Mouse (Mus musculus): ENCODE data around the gene Sun3.
A peak's percentile ranks its signal among the peaks of the same experiment; 100 is the strongest.

Sun3 gene

DNA sequence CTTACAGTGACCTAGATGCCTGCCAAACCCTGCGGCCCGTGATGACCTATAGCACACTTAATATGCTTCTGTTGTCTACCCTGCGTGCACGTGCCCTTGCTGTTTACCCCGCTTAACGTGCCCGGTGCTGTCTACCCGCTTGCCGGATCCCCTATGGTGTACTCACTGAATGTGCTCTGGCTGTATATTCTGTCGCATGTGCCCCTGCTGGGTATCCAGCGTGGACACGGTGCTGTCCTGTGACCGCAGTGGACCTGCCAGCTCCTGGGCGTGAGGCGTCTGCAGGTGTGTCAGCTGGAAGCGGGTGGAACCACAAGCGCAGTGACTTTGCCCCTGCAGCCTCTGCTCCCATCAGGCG, at the start of gene Sun3:
Gene Sun3, minus strand, starts transcription at position 289 of the 358 bp plus-strand sequence.
- peak; percentile 3 to 4 for DNase-seq (ENCODE audit: low spot score in 2 of 2)

DNA sequence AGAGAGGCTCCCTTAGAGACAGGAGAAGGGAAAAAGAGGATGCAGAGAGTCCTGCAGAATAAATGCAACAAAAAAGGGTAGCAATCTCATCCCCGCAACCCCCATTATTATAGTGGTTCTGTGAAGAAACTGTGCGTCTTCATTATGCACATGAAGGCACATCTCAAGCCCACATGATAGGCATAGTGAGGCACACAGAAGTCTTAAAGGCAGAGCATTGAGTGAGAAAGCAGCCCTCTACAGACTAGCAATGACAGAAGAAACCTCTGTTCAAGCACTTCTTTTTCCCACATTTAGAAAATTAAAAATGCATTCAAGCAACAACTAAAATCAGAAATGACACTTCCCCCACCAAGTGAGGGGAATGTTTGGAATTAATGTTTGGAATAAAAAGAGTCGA, 27.7 kb upstream of the Sun3 start:
- DNase-seq (ENCODE audit: low spot score in 2 of 2): no peak

DNA sequence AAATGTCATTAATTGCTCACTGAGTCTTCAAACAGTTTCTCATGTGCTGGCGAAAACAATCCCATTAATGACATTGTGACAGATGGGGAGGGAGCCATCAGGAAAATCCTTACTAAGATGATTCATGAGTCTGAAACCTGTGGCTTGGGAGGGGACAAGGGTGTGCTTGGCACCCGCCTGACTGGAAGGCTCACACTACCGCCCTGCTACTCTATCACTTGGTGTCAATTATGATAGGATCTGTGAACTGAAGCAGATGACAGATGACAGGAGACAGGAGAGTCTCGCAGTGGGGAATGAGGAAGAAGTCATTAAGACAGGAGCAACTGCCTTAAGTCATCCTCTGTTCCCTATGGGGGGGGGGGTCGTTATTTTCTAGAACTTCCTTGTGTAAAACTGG, 11.7 kb upstream of the Sun3 start:
- DNase-seq (ENCODE audit: low spot score in 2 of 2): no peak

DNA sequence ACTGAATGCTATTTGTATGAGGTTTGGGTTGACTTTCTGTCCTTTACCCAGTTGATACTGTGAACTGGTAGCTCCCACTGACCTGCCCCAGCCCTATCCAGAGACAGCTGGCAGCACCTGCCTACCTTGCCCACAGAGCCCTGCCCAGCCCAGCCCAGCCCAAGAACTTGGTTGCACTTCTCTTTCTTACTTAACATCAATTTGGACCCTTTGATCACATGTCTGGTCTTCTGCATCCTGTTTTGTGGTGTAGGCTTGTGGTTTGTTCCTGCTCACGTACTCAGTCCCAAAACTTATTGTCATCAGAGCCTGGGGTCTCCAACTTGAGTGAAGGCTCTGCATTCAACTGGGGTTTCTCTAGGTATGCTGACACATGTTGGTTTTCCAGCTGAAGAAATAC, 11.2 kb upstream of the Sun3 start:
- DNase-seq (ENCODE audit: low spot score in 2 of 2): no peak

DNA sequence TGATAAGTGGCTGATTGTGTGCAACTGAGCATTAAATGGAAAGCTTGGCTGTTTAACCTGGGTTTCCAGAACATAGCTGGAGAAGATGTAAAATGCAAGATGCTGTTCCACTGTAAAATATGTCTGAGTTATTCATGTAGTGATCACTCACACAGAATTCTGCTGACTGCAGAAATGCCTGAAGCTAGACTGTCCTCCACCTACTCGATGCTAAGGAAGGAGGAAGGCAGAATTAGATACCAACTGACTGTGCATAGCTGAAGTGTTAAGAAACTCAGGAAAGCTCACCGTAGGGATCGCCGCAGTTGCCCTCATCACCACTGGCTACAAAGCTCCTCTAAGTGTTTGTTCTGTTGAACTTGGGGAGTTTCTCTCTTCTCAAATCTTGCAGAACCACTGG, 8.9 kb upstream of the Sun3 start:
- DNase-seq (ENCODE audit: low spot score in 2 of 2): no peak

- DNase-seq (ENCODE audit: low spot score in 2 of 2): no peak
Measured at GRCm38 (mm10) chr11:9056937-9057336, 8.1 kb upstream of the Sun3 start.

DNA sequence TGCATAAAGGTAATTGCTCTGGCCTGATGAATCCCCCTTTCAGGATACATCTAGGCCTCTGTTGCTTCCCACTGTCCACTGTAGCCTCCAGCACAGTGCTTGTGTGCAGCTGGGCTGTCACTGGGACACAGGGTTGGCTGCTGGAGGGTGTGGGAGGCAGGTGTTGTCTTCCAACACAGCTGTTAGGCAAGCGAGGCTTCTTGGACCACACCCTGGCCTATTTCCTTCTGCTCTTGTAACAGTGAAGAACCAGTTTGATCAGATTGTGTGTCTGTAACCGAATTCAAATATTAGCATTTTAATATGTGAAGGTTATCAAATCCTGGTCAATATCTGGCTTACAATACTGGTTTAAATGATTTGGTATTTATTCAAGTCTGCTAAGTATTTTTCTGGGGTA, 3.1 kb upstream of the Sun3 start:
- DNase-seq (ENCODE audit: low spot score in 2 of 2): no peak

DNA sequence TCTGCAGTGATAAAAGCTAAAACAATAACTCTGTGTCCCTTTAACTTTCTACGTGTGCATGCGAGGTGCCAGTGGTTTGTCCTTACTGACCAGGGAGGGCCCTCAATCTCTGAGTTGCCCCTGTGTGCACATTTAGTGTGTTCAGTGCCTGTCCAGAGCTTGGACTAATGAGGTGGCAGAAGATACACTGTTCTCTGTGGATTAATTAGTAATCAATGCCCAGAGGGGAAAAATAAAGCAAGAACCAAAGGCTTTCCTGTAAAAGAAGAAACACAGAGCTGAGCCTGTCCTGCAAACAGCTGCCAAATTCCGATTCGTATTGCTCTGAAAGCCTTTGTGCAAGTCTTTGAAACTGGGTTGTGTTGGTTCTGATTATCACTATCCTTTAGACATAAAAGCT, 1.4 kb upstream of the Sun3 start:
- no peak for DNase-seq (ENCODE audit: low spot score in 2 of 2)

DNA sequence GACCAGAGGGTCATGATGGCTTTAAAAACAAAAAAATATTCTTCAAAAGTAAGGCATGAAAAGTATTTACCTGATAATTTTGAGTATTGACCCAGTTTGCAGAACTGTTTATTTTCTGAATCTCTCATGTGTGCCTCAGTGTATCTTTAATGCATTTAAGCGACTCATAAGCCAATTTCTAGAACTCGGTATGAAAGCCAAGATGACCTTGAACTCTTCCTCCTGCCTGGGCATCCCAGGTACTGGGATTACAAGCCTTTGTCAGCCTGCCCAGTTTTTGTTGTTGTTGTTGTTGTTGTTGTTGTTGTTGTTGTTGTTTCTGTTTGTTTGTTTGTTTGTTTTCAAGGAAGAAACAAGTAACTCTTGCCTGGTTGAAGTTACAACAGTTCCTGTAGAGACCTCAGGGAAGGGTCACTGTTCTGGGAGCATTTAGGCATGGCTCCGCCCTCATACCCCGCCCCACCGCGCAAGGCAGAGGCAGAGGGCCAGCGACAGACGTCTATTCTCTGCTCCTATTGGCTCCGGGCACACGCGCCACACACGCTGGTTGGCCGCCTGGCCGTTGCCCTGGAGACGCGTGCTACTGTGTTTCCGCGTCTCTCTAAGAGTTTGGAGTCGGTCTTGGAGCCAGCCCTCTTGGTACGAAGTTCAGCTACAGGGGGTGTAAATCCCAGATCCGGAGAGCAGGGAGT, 634 bp downstream of the Sun3 start, which contains the start of gene Gm11992:
Gene Gm11992, plus strand, starts transcription at position 584 of the 692 bp plus-strand sequence.
- DNase-seq (ENCODE audit: low spot score in 2 of 2): peak; percentile 59 to 64

DNA sequence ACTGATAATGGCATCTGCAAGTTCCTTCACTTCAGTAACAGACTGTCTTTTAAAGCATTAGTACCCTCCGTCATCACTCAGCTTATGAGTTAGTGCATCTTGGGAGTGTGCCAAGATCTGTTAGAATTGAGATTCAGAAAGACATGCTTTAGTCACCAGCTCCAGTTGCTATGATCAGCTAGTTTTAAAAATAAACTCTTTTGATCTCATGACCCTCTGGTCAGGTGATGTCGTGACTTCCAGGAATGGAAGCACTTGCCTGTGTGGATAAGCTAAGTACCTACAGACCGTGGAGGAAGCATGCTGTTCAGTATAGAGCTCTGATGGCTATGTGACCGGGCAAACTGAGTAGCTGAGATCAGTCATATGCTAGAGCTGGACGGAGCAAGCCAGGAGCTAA, 1.7 kb downstream of the Sun3 start:
- no peak for DNase-seq (ENCODE audit: low spot score in 2 of 2)

DNA sequence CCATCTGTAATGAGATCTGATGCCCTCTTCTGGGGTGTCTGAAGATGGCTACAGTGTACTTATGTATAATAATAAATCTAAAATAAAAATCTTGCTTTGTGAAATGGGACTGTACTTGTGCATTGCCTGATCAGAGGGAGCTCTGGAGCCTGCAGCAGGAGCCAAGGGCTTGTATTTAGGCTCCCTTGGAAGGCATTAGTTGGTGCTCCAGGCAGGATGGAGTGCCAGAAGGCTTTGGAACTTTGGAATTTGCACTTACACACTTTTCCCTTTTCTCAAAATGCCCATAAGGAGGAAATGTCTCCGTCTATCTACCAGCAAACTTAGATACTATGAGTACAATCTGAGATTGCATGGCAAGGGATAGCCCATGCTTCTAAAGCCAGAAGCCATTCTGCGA, 2.2 kb downstream of the Sun3 start:
- DNase-seq (ENCODE audit: low spot score in 2 of 2): no peak

DNA sequence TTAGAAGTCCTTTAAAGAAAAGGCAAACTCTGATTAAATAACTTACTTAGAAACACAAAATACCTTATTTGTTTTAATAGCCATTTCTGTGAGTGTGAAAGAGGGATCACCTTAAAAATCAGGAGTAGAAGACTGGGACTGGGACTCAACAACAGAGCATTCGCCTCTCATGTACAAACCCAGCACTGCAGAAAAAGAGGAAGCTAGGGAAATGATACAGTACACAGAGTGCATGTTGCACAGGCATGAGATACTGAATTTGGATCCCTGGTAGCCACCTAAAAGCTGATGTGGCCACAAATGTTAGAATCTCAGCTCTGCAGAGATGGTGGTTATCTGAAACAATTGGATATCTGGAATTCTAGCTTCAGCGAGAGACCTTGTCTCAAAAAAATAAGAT, 17.3 kb downstream of the Sun3 start:
- DNase-seq (ENCODE audit: low spot score in 2 of 2): no peak

- no peak for DNase-seq (ENCODE audit: low spot score in 2 of 2)
Measured at GRCm38 (mm10) chr11:9025211-9025610, 23.6 kb downstream of the Sun3 start.

DNA sequence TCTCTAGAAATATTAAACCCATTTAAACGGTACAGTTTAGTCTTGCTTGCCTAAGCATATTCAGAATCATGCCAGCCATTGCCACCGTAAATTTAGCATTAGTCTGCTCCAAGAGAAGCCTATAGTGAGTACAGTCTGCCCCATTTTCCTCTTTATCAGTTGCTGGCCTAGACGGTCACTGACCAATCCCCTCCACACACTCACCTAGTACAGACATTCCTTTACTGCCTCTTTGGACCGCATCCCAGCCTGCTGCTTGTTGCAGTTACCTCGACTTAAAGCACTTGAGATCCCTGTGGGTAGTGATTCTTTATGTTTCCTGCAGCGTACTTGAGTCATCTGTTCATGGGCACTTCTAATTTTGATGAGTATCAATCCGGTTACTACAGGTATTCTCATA, 24.0 kb downstream of the Sun3 start:
- DNase-seq (ENCODE audit: low spot score in 2 of 2): no peak

DNA sequence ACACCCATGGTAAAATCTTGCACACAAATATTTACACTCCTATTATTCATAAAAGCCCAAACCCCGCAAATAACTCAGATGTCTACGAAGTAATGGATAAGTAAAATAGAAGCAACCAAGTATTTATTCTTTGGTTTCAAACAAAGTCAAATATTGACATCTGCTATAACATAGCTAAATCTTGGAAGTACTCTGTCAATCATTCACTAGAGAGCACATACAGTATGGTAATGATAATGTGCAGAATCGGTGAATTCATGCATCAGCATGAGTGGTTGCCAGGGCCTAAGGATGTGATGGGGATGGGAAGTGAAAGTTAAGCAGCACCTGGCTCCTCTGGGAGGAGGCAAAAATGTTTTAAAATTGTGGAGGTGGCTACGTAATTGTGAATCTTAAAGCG, 28.6 kb downstream of the Sun3 start:
- DNase-seq (ENCODE audit: low spot score in 2 of 2): no peak

DNA sequence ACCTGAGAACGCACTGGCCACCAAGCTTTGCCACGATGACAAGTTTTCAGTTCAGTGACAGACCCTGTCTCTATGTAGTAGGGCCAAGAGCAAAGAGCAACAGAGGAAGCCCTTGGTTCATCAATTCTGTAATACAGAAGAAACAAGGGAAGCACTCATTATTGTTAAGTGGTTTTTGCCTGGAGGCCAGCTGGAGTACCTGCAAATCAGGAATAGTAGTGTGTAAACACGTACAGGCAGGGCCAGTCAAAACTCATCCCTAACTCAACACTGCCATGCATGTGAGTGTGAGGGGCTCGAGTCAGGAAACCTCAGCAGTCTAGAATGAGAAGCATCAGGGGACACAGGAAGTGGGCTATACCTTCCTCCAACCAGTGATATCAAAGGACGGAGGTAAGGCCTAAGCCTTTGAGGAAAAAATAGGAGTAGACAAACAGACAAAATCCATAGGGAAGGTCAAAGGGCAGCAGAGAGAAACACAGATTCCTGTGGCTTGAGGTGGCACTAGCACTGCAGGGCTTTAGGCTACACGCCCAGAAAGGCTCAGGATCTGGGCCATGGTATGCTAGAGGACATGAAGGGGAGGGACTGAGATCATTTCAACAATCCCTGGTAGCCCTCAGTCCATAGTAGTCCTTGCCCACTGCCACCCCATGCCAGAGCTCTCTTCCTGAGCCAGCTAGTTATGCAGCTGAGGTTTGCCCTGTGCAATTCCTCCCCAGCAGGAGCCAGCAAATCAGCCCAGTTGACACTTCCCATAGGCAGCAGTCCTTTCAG, 30.1 kb downstream of the Sun3 start:
- no peak for DNase-seq (ENCODE audit: low spot score in 2 of 2)

GRCm38 (mm10) chr11:9014740-9015139, 34.1 kb downstream of the Sun3 start:
- no peak for DNase-seq (ENCODE audit: low spot score in 2 of 2)

GRCm38 (mm10) chr11:9011348-9011747, 37.4 kb downstream of the Sun3 start:
- peak in 1 of 2 experiments; percentile 3 for DNase-seq (ENCODE audit: low spot score in 2 of 2)

DNA sequence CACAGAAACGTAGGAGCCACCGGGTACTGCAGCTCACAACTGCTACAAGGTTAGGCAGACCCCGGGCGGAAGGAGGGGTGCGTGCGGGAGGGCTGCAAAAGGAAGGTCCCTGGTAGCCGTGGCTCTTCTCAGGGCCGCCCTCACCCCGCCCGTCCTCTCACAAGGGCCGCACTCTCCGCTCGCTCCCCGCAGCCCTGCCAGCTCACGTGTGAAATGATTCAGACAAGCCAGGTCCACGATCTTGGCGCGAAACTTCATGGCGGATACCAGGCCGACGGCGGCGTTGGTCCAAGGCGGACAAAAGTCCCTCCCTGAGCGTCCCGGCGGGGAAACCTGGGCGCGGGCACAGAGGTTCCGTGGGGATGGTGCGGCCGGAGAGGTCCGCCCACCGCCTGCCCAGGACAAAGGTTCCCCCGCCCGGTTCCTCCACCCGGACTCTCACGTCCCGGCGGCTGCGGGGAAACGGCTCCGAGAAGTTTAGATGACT, 37.9 kb downstream of the Sun3 start, which contains the start of gene Hus1:
Gene Hus1, minus strand, starts transcription at position 339 of the 487 bp plus-strand sequence.
- peak; percentile 66 to 74 for DNase-seq (ENCODE audit: low spot score in 2 of 2)

GRCm38 (mm10) chr11:9010416-9010815, 38.4 kb downstream of the Sun3 start:
- DNase-seq (ENCODE audit: low spot score in 2 of 2): peak in 1 of 2 experiments; percentile 6

DNA sequence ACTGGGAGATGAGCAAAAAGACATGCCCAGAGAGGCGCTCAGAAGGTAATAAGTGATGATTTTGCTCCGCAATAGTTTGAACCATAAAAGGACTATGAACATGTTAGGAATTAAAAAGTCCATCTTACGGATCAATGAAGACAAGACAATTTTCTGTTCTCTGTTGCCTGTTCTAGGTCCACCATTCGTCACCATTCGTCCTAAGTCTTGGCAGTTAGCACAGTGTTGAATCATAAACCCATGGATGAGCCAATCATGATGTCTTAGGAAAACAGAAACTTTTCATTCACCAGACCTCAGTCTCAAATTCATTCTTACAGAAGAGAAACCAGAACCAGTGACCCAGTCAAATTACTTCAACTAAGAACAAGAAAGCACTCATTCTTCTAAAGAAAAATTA, 40.0 kb downstream of the Sun3 start:
- DNase-seq (ENCODE audit: low spot score in 2 of 2): no peak

DNA sequence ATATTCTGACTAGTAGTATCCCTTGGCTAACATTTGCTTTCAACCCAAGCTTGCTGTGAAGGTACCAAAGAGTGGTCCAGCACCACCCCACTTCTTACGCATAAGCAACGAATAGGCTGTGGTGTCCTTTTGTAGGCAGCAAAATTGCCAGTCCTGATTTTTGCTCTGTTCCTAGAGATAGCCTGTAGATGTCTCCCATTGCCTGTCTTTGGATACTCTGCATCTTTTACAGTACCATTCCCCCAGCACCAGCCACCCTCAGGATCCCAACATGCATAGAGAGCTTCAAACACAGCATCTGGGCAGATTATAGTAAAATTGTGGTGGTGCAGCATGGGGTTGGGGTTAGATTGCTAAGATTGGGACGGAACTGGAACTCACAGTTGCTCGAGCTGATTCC, 60.7 kb downstream of the Sun3 start:
- DNase-seq (ENCODE audit: low spot score in 2 of 2): no peak

GRCm38 (mm10) chr11:8986058-8986457, 62.7 kb downstream of the Sun3 start:
- DNase-seq (ENCODE audit: low spot score in 2 of 2): no peak
